Mouse (Mus musculus) kidney, adult 11 months (tissue): ENCODE results near the gene Sec14l4.

Experiments
- DNase-seq: peaks from one replicate; pipeline ENCODE4 v3.0.0; 2022

Sec14l4 gene

GRCm38 (mm10) chr11:4080219-4080618 is 49.0 kb downstream of the Sec14l4 start:
- DNase-seq, result peak; percentile 50

DNA sequence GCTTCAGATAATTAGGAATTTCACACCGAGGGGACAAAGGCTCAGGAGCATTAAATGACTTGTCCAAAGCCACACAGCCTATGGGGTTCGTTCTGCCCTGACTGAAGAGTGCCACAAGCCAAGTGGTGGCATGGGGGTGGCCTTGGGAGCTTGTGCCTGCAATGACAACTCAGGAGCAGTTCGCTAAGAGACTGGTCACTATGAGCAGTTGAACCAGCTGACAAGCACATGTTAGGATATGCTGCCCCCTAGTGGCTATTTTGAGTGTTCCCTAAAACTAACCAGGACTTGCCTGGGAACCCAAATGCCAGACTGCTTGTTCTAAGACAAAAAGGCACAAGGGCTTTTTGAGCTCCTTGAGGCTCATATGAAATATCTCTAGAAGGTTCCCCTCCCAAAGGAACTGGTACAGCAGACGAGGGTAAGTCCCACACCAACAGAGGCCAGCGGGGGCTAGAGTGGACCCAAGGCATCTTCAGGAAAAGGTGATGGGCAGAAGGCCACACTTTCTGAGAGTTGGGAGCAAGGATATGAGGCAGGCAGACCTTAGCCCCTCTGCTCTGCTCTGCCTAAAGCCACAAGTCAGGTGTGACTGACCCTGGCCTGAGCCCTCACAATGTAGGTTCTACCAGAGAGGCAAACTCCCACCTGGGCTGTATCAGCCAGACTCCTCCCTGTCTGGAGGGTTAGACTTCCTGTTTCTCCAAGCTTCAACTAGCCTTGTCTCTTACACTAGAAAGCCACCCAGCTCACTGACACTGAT is 52.2 kb downstream of the Sec14l4 start:
- DNase-seq, result peak; percentile 51

GRCm38 (mm10) chr11:4086246-4086645 is 55.0 kb downstream of the Sec14l4 start:
- no peak for DNase-seq

DNA sequence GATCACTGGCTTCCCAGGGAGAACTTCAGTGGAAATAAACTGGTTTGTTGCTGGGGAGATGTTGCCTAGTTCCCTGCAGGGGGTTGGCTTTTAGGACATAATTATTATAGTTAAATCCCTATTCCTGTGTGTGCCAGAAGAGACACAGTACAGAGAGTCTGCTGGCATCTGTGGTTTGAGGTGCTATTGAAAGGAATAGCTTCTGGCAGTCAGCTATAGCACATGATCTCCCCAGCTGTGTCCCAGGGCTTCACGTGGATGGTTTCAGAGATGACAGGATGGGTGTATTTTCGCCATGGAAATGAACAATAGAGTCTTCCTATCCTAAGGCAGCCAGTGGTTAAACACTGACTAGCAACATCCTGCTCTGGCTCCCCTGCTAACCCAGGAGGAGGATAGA is 56.0 kb downstream of the Sec14l4 start:
- no peak for DNase-seq

- no peak for DNase-seq
These were observed 62.5 kb downstream of the Sec14l4 start for GRCm38 (mm10) chr11:4093459-4094377.

DNA sequence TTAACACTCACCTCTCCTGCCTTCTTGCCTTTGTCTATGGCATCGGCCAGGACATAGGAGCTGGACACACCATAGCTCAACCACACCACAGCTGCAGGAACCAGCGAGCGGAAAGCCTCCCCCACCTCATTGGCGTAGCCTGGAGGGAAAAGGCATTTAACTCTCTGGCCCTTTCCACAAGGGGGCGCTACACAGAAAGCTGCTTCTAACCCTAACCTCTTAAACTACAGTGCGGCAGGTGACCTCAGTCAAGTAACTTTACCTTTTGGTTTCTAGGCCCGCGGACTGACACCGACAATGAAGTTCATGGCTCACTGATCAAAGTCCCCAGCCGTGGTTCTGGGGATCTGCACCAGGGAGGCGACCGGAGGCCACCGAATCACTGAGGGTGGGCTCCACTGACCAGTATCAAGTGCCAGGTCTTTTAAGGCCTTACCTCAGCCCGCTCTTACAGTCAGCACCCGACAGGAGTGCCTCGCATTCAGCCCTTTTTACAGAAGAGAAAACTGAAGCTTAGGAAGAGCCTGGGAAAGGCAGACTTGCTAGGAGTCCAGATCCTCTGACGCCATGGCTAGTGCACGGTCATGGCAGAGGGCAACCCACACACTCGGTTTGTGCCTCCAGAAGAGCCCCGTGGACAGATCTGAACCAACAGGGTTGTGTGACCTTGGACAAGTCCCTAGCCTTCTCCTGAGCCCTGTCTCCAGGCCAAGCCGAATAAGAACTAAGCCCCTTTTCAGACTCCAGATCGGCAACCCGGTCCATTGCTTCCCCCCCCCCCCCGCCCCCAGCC is 63.3 kb downstream of the Sec14l4 start:
- DNase-seq, result peak; percentile 76

GRCm38 (mm10) chr11:4095171-4096053 is 64.2 kb downstream of the Sec14l4 start, which contains the start of gene Mtfp1:
Gene Mtfp1, minus strand, starts transcription at chr11:4095445.
- peak; percentile 77 for DNase-seq

GRCm38 (mm10) chr11:4096054-4096984 is 65.1 kb downstream of the Sec14l4 start:
- DNase-seq, result peak; percentile 99

GRCm38 (mm10) chr11:4097091-4097621 is 65.9 kb downstream of the Sec14l4 start:
- DNase-seq, result peak; percentile 26
